Mouse (Mus musculus) adrenal gland, postnatal 10 days (tissue): ENCODE measurements around the gene Dhx34. TPM values are rescaled to one million over a fixed set of nuclear protein-coding genes. Genes with fewer than 3 reads are reported as not detected.
"Not testable (repeated sequence)": the region's sequence is repeated elsewhere in the genome, so short reads cannot be mapped to it uniquely, and the experiment has no call there.

Source experiments
- DNase-seq: peaks from one replicate; pipeline ENCODE4 v3.0.0; 2021; ENCODE audit warnings: mixed read lengths
- long read RNA-seq, 2 experiments: library from polyadenylated mRNA; stranded (forward); transcript quantifications; one replicate each; pipeline ENCODE4 v2.0.0; 2021
- total RNA-seq, 2 experiments: library from RNA; stranded (reverse); gene quantifications; 2 replicates each; pipeline ENCODE4 v1.2.3; 2021

The Dhx34 gene
- total RNA-seq, result 10 to 100 TPM; 10.4 to 14.9 TPM
- long read RNA-seq, experiment 1, partial matches to known transcripts, result 9 of 23 reads
- long read RNA-seq, experiment 1, other reads (novel, unspliced or antisense), result 11 of 23 reads
- long read RNA-seq, experiment 2, partial matches to known transcripts, result 10 of 20 reads
- long read RNA-seq, experiment 2, other reads (novel, unspliced or antisense), result 8 of 20 reads

- DNase-seq, result peak; percentile 96
Measured at GRCm38 (mm10) chr7:16221582-16222272, at the start of gene Dhx34. Dhx34 (minus strand) TSS chr7:16222037.

GRCm38 (mm10) chr7:16271139-16271538 is 49.3 kb upstream of the Dhx34 start:
- no peak for DNase-seq

- DNase-seq, result not testable (repeated sequence)
Measured at GRCm38 (mm10) chr7:16266593-16266992, 44.8 kb upstream of the Dhx34 start.

- no peak for DNase-seq
Measured at GRCm38 (mm10) chr7:16265856-16266255, 44.0 kb upstream of the Dhx34 start.

GRCm38 (mm10) chr7:16263843-16264242 is 42.0 kb upstream of the Dhx34 start:
- no peak for DNase-seq

GRCm38 (mm10) chr7:16263015-16263787 is 41.4 kb upstream of the Dhx34 start:
- DNase-seq, result peak; percentile 87

GRCm38 (mm10) chr7:16261097-16261496 is 39.3 kb upstream of the Dhx34 start:
- no peak for DNase-seq

- no peak for DNase-seq
Measured at GRCm38 (mm10) chr7:16259110-16259590, 37.3 kb upstream of the Dhx34 start, which contains the start of gene C5ar1. C5ar1 (minus strand) TSS chr7:16259540.

GRCm38 (mm10) chr7:16257830-16258229 is 36.0 kb upstream of the Dhx34 start:
- DNase-seq, result no peak

GRCm38 (mm10) chr7:16255963-16256362 is 34.1 kb upstream of the Dhx34 start:
- DNase-seq, result not testable (repeated sequence)

- peak; percentile 27 for DNase-seq
Measured at GRCm38 (mm10) chr7:16254195-16254594, 32.4 kb upstream of the Dhx34 start.

- DNase-seq, result no peak
Measured at GRCm38 (mm10) chr7:16250687-16251086, 28.9 kb upstream of the Dhx34 start.

- DNase-seq, result no peak
Measured at GRCm38 (mm10) chr7:16245958-16246357, 24.1 kb upstream of the Dhx34 start.

- no peak for DNase-seq
Measured at GRCm38 (mm10) chr7:16244067-16244466, 22.2 kb upstream of the Dhx34 start, which contains the start of gene C5ar2. C5ar2 (minus strand) TSS chr7:16244154.

GRCm38 (mm10) chr7:16242198-16242597 is 20.4 kb upstream of the Dhx34 start:
- DNase-seq, result no peak

GRCm38 (mm10) chr7:16241787-16242186 is 19.9 kb upstream of the Dhx34 start:
- DNase-seq, result no peak

GRCm38 (mm10) chr7:16240978-16241303 is 19.1 kb upstream of the Dhx34 start:
- DNase-seq, result no peak

- DNase-seq, result no peak
Measured at GRCm38 (mm10) chr7:16240281-16240977, 18.6 kb upstream of the Dhx34 start.

GRCm38 (mm10) chr7:16239554-16239997 is 17.7 kb upstream of the Dhx34 start:
- peak; percentile 42 for DNase-seq

GRCm38 (mm10) chr7:16229869-16230268 is 8.0 kb upstream of the Dhx34 start:
- no peak for DNase-seq

- DNase-seq, result no peak
Measured at GRCm38 (mm10) chr7:16213986-16214385, 7.9 kb downstream of the Dhx34 start.

GRCm38 (mm10) chr7:16213196-16213595 is 8.6 kb downstream of the Dhx34 start:
- DNase-seq, result no peak
